Mouse (Mus musculus) stomach, postnatal 0 days (tissue): ENCODE results near the gene Raver1. TPM values are rescaled to one million over a fixed set of nuclear protein-coding genes. Genes with fewer than 3 reads are reported as not detected.

Experiments
- ATAC-seq: fragments of 200-750 bp; cut with Nextera tagmentation; 2 replicates; pipeline ENCODE4 v1.8.0; 2017; ENCODE audit not compliant: low FRiP score, low TSS enrichment
- DNase-seq: peaks from one replicate; pipeline ENCODE4 v3.0.0-alpha.2; 2016; ENCODE audit warnings: low spot score
- H3K27ac ChIP-seq: fragments of 300-500 bp; sonication (generic); replicated peaks from 2 replicates; pipeline ENCODE4 v1.5.1; 2014; ENCODE audit warnings: mild to moderate bottlenecking, control low read depth
- H3K27me3 ChIP-seq: fragments of 300-500 bp; sonication (generic); 2 replicates; pipeline ENCODE4 v1.6.1; 2014; ENCODE audit warnings: low read length; ENCODE audit not compliant: control insufficient read depth, insufficient read depth
- H3K36me3 ChIP-seq: fragments of 300-500 bp; sonication (generic); 2 replicates; pipeline ENCODE4 v1.6.1; 2014; ENCODE audit warnings: low read length, mixed read lengths; ENCODE audit not compliant: control insufficient read depth, insufficient read depth
- H3K4me1 ChIP-seq: fragments of 300-500 bp; sonication (generic); replicated peaks from 2 replicates; pipeline ENCODE4 v1.6.1; 2014; ENCODE audit warnings: antibody characterized with exemption; ENCODE audit not compliant: control insufficient read depth, insufficient read depth
- H3K4me2 ChIP-seq: fragments of 300-500 bp; sonication (generic); replicated peaks from 2 replicates; pipeline ENCODE4 v1.6.1; 2014; ENCODE audit warnings: low read depth, mild to moderate bottlenecking, control low read depth, moderate library complexity
- H3K4me3 ChIP-seq: fragments of 300-500 bp; sonication (generic); 2 replicates; pipeline ENCODE4 v1.5.1; 2014; ENCODE audit warnings: low read depth, low read length, control low read depth
- H3K9ac ChIP-seq: fragments of 300-500 bp; sonication (generic); 2 replicates; pipeline ENCODE4 v1.6.1; 2014; ENCODE audit warnings: mild to moderate bottlenecking, low read length, control low read depth, mixed read lengths
- H3K9me3 ChIP-seq: fragments of 300-500 bp; sonication (generic); 2 replicates; pipeline ENCODE4 v1.6.1; 2016; ENCODE audit warnings: low read length; ENCODE audit not compliant: control insufficient read depth
- CTCF ChIP-seq: IDR thresholded peaks from 2 replicates; pipeline ENCODE4 v1.5.1; 2016; ENCODE audit warnings: antibody characterized with exemption, low read depth, mild to moderate bottlenecking, moderate library complexity
- EP300 ChIP-seq: optimal IDR thresholded peaks from 2 replicates; pipeline ENCODE3; 2016; ENCODE audit warnings: antibody characterized with exemption
- WGBS: fragments of 180-500 bp; shearing (Covaris S2); extraction: QIAGEN DNeasy Blood & Tissue Kit; methylation state at CpG from one replicate; pipeline ENCODE4 v1.1.7; 2014; 5-methylcytosine and 5-hydroxymethylcytosine counted together
- polyA plus RNA-seq: library from polyadenylated mRNA; unstranded; fragments of >200 nt; fragmentation: Nextera tagmentation; extraction: Ambion mirVana; gene quantifications from 2 replicates; pipeline ENCODE4 v1.2.1, GENCODE M21; 2015

Raver1 gene
- polyA plus RNA-seq, 1 experiment from 2014 or later, result 15.0 TPM

- H3K36me3 ChIP-seq, result peaks cover 7% of the 10 kb centered on the region; the same call in 1 of the 2 replicates
- WGBS, result 85% methylated on average over 9 of the region's 9 CpGs
Observed at GRCm38 (mm10) chr9:21125502-21126258, 33.9 kb upstream of the Raver1 start.

GRCm38 (mm10) chr9:21124837-21125236 is 33.0 kb upstream of the Raver1 start:
- H3K27ac ChIP-seq, result no peak overlapping the region
- DNase-seq, result no peak
- WGBS, result 78% methylated on average over 5 of the region's 5 CpGs
- H3K27me3 ChIP-seq, result no peaks in the 10 kb centered on the region
- peak; percentile 47; the same call in 1 of the 2 replicates for ATAC-seq
- TF ChIP-seq CTCF (no peak), EP300 (no peak)
- no peaks in the 10 kb centered on the region for H3K4me1 ChIP-seq
- H3K4me3 ChIP-seq, result no peak overlapping the region
- peaks cover 7% of the 10 kb centered on the region; the same call in 1 of the 2 replicates for H3K36me3 ChIP-seq
- no peaks in the 10 kb centered on the region for H3K9me3 ChIP-seq
- no peak overlapping the region for H3K4me2 ChIP-seq
- H3K9ac ChIP-seq, result no peak overlapping the region

More at GRCm38 (mm10) chr9:21125502-21126258, 33.9 kb upstream of the Raver1 start:
- ATAC-seq (no peak), DNase-seq (no peak)
- H3K4me3 ChIP-seq, result no peak overlapping the region
- H3K27ac ChIP-seq, result no peak overlapping the region
- H3K9me3 ChIP-seq, result no peaks in the 10 kb centered on the region
- no peak overlapping the region for H3K9ac ChIP-seq
- TF ChIP-seq CTCF (no peak), EP300 (no peak)
- no peaks in the 10 kb centered on the region for H3K27me3 ChIP-seq
- H3K4me2 ChIP-seq, result no peak overlapping the region
- H3K4me1 ChIP-seq, result no peaks in the 10 kb centered on the region

GRCm38 (mm10) chr9:21121483-21121882 is 29.7 kb upstream of the Raver1 start:
- ATAC-seq, result no peak

GRCm38 (mm10) chr9:21117073-21117472 is 25.3 kb upstream of the Raver1 start:
- Histone ChIP-seq H3K36me3 (peaks cover 3% of the 10 kb centered on the region; the same call in 1 of the 2 replicates), H3K27me3 (no peaks in the 10 kb centered on the region), H3K4me1 (no peaks in the 10 kb centered on the region), H3K9me3 (no peaks in the 10 kb centered on the region), H3K27ac (no peak overlapping the region), H3K9ac (no peak overlapping the region), H3K4me2 (no peak overlapping the region), H3K4me3 (no peak overlapping the region)
- ATAC-seq, result no peak
- 69% methylated on average over 6 of the region's 6 CpGs for WGBS
- TF ChIP-seq CTCF, result no peak
- TF ChIP-seq EP300, result no peak
- DNase-seq, result no peak

More at GRCm38 (mm10) chr9:21121483-21121882, 29.7 kb upstream of the Raver1 start:
- Histone ChIP-seq H3K4me1 (no peaks in the 10 kb centered on the region), H3K4me2 (no peak overlapping the region), H3K9ac (no peak overlapping the region), H3K27me3 (no peaks in the 10 kb centered on the region), H3K27ac (no peak overlapping the region), H3K9me3 (no peaks in the 10 kb centered on the region), H3K4me3 (no peak overlapping the region), H3K36me3 (peaks cover 5% of the 10 kb centered on the region; the same call in 1 of the 2 replicates)
- no peak for DNase-seq
- TF ChIP-seq CTCF (no peak), EP300 (no peak)
- WGBS, result 93% methylated on average over 16 of the region's 16 CpGs

GRCm38 (mm10) chr9:21115105-21115504 is 23.3 kb upstream of the Raver1 start:
- Histone ChIP-seq H3K9me3 (no peaks in the 10 kb centered on the region), H3K9ac (no peak overlapping the region), H3K27me3 (no peaks in the 10 kb centered on the region), H3K27ac (no peak overlapping the region), H3K4me1 (no peaks in the 10 kb centered on the region), H3K36me3 (peaks cover 2% of the 10 kb centered on the region; the same call in 1 of the 2 replicates), H3K4me3 (no peak overlapping the region), H3K4me2 (no peak overlapping the region)
- ATAC-seq (no peak), DNase-seq (no peak)
- TF ChIP-seq CTCF (no peak), EP300 (no peak)
- 90% methylated on average over 8 of the region's 8 CpGs for WGBS

GRCm38 (mm10) chr9:21114190-21114589 is 22.4 kb upstream of the Raver1 start:
- Histone ChIP-seq H3K27me3 (no peaks in the 10 kb centered on the region), H3K4me2 (no peak overlapping the region), H3K4me1 (no peaks in the 10 kb centered on the region), H3K36me3 (peaks cover 2% of the 10 kb centered on the region; the same call in 1 of the 2 replicates), H3K9ac (no peak overlapping the region), H3K27ac (no peak overlapping the region), H3K9me3 (no peaks in the 10 kb centered on the region), H3K4me3 (no peak overlapping the region)
- no peak for TF ChIP-seq EP300
- no peak for TF ChIP-seq CTCF
- ATAC-seq (no peak), DNase-seq (no peak)
- WGBS, result 86% methylated on average over 7 of the region's 7 CpGs
